Mouse (Mus musculus): Measurements from ENCODE around the gene Fbxw4. TPM values are rescaled to one million over a fixed set of nuclear protein-coding genes. Genes with fewer than 3 reads are reported as not detected.

The Fbxw4 gene
- polyA plus RNA-seq, 1 experiment = 145 TPM

- TF ChIP-seq POLR2A (IDR thresholded peaks at IDR 0.05; ENCODE audit: control insufficient read depth, extremely low read depth, insufficient read depth, low read length, poor library complexity) (no peak), CTCF (IDR thresholded peaks at IDR 0.05; ENCODE audit: borderline replicate concordance, control insufficient read depth, extremely low read depth, insufficient read depth, low read length, poor library complexity) (no peak)
- Histone ChIP-seq H3K4me1 (replicated peaks; ENCODE audit: control insufficient read depth, insufficient read depth, low read length) (no peaks in the 10 kb centered on the region; the same call in 1 of the 2 replicates), H3K4me3 (ENCODE audit: control insufficient read depth, insufficient read depth, low read length) (no peak overlapping the region), H3K27me3 (ENCODE audit: control insufficient read depth, insufficient read depth, low read length) (no peaks in the 10 kb centered on the region), H3K27ac (ENCODE audit: control insufficient read depth, insufficient read depth, low read length) (no peak overlapping the region), H3K36me3 (ENCODE audit: control insufficient read depth, insufficient read depth, low read length) (no peaks in the 10 kb centered on the region)
- WGBS = 97% methylated on average over 6 of the region's 6 CpGs
- DNase-seq = no peak
Observed at GRCm38 (mm10) chr19:45589761-45590160, 70.4 kb downstream of the Fbxw4 start.

- H3K4me3 ChIP-seq (ENCODE audit: control insufficient read depth, insufficient read depth, low read length) = no peak overlapping the region
- H3K36me3 ChIP-seq (ENCODE audit: control insufficient read depth, insufficient read depth, low read length) = no peaks in the 10 kb centered on the region
- H3K27ac ChIP-seq (ENCODE audit: control insufficient read depth, insufficient read depth, low read length) = no peak overlapping the region
- H3K4me1 ChIP-seq (replicated peaks; ENCODE audit: control insufficient read depth, insufficient read depth, low read length) = no peaks in the 10 kb centered on the region; the same call in 1 of the 2 replicates
- DNase-seq = no peak
- WGBS = 84% methylated on average over 6 of the region's 6 CpGs
- TF ChIP-seq POLR2A (IDR thresholded peaks at IDR 0.05; ENCODE audit: control insufficient read depth, extremely low read depth, insufficient read depth, low read length, poor library complexity) (no peak), CTCF (IDR thresholded peaks at IDR 0.05; ENCODE audit: borderline replicate concordance, control insufficient read depth, extremely low read depth, insufficient read depth, low read length, poor library complexity) (no peak)
- no peaks in the 10 kb centered on the region for H3K27me3 ChIP-seq (ENCODE audit: control insufficient read depth, insufficient read depth, low read length)
Observed at GRCm38 (mm10) chr19:45587509-45588292, 72.4 kb downstream of the Fbxw4 start.

- H3K27ac ChIP-seq (ENCODE audit: control insufficient read depth, insufficient read depth, low read length) = no peak overlapping the region
- WGBS = 97% methylated on average over 3 of the region's 3 CpGs
- TF ChIP-seq CTCF (IDR thresholded peaks at IDR 0.05; ENCODE audit: borderline replicate concordance, control insufficient read depth, extremely low read depth, insufficient read depth, low read length, poor library complexity) = no peak
- no peak for TF ChIP-seq POLR2A (IDR thresholded peaks at IDR 0.05; ENCODE audit: control insufficient read depth, extremely low read depth, insufficient read depth, low read length, poor library complexity)
- H3K36me3 ChIP-seq (ENCODE audit: control insufficient read depth, insufficient read depth, low read length) = no peaks in the 10 kb centered on the region
- no peaks in the 10 kb centered on the region for H3K27me3 ChIP-seq (ENCODE audit: control insufficient read depth, insufficient read depth, low read length)
- no peak overlapping the region for H3K4me3 ChIP-seq (ENCODE audit: control insufficient read depth, insufficient read depth, low read length)
- no peaks in the 10 kb centered on the region; the same call in 1 of the 2 replicates for H3K4me1 ChIP-seq (replicated peaks; ENCODE audit: control insufficient read depth, insufficient read depth, low read length)
- no peak for DNase-seq
Observed at GRCm38 (mm10) chr19:45586850-45587249, 73.3 kb downstream of the Fbxw4 start.

- no peaks in the 10 kb centered on the region for H3K27me3 ChIP-seq (ENCODE audit: control insufficient read depth, insufficient read depth, low read length)
- DNase-seq = no peak
- 79% methylated on average over 9 of the region's 9 CpGs for WGBS
- TF ChIP-seq POLR2A (IDR thresholded peaks at IDR 0.05; ENCODE audit: control insufficient read depth, extremely low read depth, insufficient read depth, low read length, poor library complexity) = no peak
- TF ChIP-seq CTCF (IDR thresholded peaks at IDR 0.05; ENCODE audit: borderline replicate concordance, control insufficient read depth, extremely low read depth, insufficient read depth, low read length, poor library complexity) = no peak
- no peaks in the 10 kb centered on the region for H3K4me1 ChIP-seq (replicated peaks; ENCODE audit: control insufficient read depth, insufficient read depth, low read length)
- H3K36me3 ChIP-seq (ENCODE audit: control insufficient read depth, insufficient read depth, low read length) = no peaks in the 10 kb centered on the region
- no peak overlapping the region for H3K4me3 ChIP-seq (ENCODE audit: control insufficient read depth, insufficient read depth, low read length)
- H3K27ac ChIP-seq (ENCODE audit: control insufficient read depth, insufficient read depth, low read length) = no peak overlapping the region
Observed at GRCm38 (mm10) chr19:45584856-45585620, 75.1 kb downstream of the Fbxw4 start.

- no peak for DNase-seq
- H3K27me3 ChIP-seq (ENCODE audit: control insufficient read depth, insufficient read depth, low read length) = no peaks in the 10 kb centered on the region
- WGBS = 98% methylated on average over 6 of the region's 6 CpGs
- H3K27ac ChIP-seq (ENCODE audit: control insufficient read depth, insufficient read depth, low read length) = no peak overlapping the region
- H3K4me1 ChIP-seq (replicated peaks; ENCODE audit: control insufficient read depth, insufficient read depth, low read length) = peaks cover 13% of the 10 kb centered on the region
- no peaks in the 10 kb centered on the region for H3K36me3 ChIP-seq (ENCODE audit: control insufficient read depth, insufficient read depth, low read length)
- no peak overlapping the region for H3K4me3 ChIP-seq (ENCODE audit: control insufficient read depth, insufficient read depth, low read length)
- TF ChIP-seq POLR2A (IDR thresholded peaks at IDR 0.05; ENCODE audit: control insufficient read depth, extremely low read depth, insufficient read depth, low read length, poor library complexity) (no peak), CTCF (IDR thresholded peaks at IDR 0.05; ENCODE audit: borderline replicate concordance, control insufficient read depth, extremely low read depth, insufficient read depth, low read length, poor library complexity) (no peak)
Observed at GRCm38 (mm10) chr19:45583136-45583535, 77.0 kb downstream of the Fbxw4 start.

GRCm38 (mm10) chr19:45582161-45582560, 78.0 kb downstream of the Fbxw4 start:
- Histone ChIP-seq H3K27me3 (ENCODE audit: control insufficient read depth, insufficient read depth, low read length) (no peaks in the 10 kb centered on the region), H3K4me3 (ENCODE audit: control insufficient read depth, insufficient read depth, low read length) (no peak overlapping the region), H3K27ac (ENCODE audit: control insufficient read depth, insufficient read depth, low read length) (no peak overlapping the region), H3K36me3 (ENCODE audit: control insufficient read depth, insufficient read depth, low read length) (no peaks in the 10 kb centered on the region), H3K4me1 (replicated peaks; ENCODE audit: control insufficient read depth, insufficient read depth, low read length) (peaks cover 22% of the 10 kb centered on the region)
- 97% methylated on average over 8 of the region's 8 CpGs for WGBS
- TF ChIP-seq CTCF (IDR thresholded peaks at IDR 0.05; ENCODE audit: borderline replicate concordance, control insufficient read depth, extremely low read depth, insufficient read depth, low read length, poor library complexity) = no peak
- TF ChIP-seq POLR2A (IDR thresholded peaks at IDR 0.05; ENCODE audit: control insufficient read depth, extremely low read depth, insufficient read depth, low read length, poor library complexity) = no peak
- DNase-seq = no peak
